Comparison of ENCODE assay signal across 26 mouse cellular contexts in genomic region chr2:48705805-48706150, GRCm38 (mm10).
A peak's percentile ranks its signal among the peaks of the same experiment; 100 is the strongest.
DNase-seq lines count a peak whose midpoint lies in the region; ATAC-seq and TF ChIP-seq lines count a peak whose summit lies in the region.
"Had no signal": no experiment of that assay in that cellular context is flagged by ENCODE, and none has a peak within 500 bp of the region (broad histone marks: within the 10 kb centered on the region; RNA-seq: fewer than 3 reads in every experiment).

No protein-coding gene starts in this region.

- 25% methylated on average over 3 of the region's 3 CpGs for WGBS in kidney, embryonic 15.5 days
- 54% methylated on average over 3 of the region's 3 CpGs for WGBS in midbrain, embryonic 10.5 days
- 30% methylated on average over 3 of the region's 3 CpGs for WGBS in midbrain, embryonic 14.5 days
- WGBS in stomach, embryonic 14.5 days, result 38% methylated on average over 3 of the region's 3 CpGs
- WGBS in stomach, postnatal 0 days, result 57% methylated on average over 3 of the region's 3 CpGs
- whole genome bisulfite sequencing in hindbrain, embryonic 13.5 days, result 59% methylated on average over 3 of the region's 3 CpGs

- no peak for TF ChIP-seq CTCF in stomach, postnatal 0 days (IDR thresholded peaks at IDR 0.05; ENCODE audit: low read depth)

- H3K4me2 ChIP-seq in kidney, embryonic 15.5 days, result 0 out of 2 replicates have a peak overlapping the region, but pooled peaks have one; percentile 19
- no peak overlapping the region for H3K4me2 ChIP-seq in midbrain, embryonic 14.5 days (ENCODE audit: low read length)
- no peak overlapping the region for H3K4me2 ChIP-seq in stomach, embryonic 14.5 days (replicated peaks; ENCODE audit: low read depth, low read length)
- H3K4me2 ChIP-seq in stomach, postnatal 0 days (replicated peaks; ENCODE audit: low read depth), result no peak overlapping the region
- H3K4me2 ChIP-seq in hindbrain, embryonic 13.5 days, result no peak overlapping the region
- H3K4me2 ChIP-seq: intestine, embryonic 15.5 days; limb, embryonic 15.5 days; liver, embryonic 13.5 days had no signal

- H3K9ac ChIP-seq in kidney, embryonic 15.5 days, result no peak overlapping the region
- H3K9ac ChIP-seq in midbrain, embryonic 14.5 days (replicated peaks; ENCODE audit: low read length), result no peak overlapping the region
- H3K9ac ChIP-seq in stomach, embryonic 14.5 days (replicated peaks; ENCODE audit: low read depth, low read length), result no peak overlapping the region
- no peak overlapping the region for H3K9ac ChIP-seq in stomach, postnatal 0 days (ENCODE audit: low read length)
- H3K9ac ChIP-seq in hindbrain, embryonic 13.5 days, result no peak overlapping the region
- H3K9ac ChIP-seq: intestine, embryonic 15.5 days; limb, embryonic 15.5 days; liver, embryonic 13.5 days had no signal

- TF ChIP-seq EP300 in stomach, postnatal 0 days (optimal IDR thresholded peaks at IDR 0.05), result no peak

- H3K4me3 ChIP-seq in kidney, embryonic 15.5 days (replicated peaks), result no peak overlapping the region
- H3K4me3 ChIP-seq in midbrain, embryonic 10.5 days, result no peak overlapping the region
- no peak overlapping the region for H3K4me3 ChIP-seq in midbrain, embryonic 14.5 days (replicated peaks; ENCODE audit: low read depth, low read length)
- H3K4me3 ChIP-seq in stomach, embryonic 14.5 days (ENCODE audit: low read depth, low read length), result no peak overlapping the region
- H3K4me3 ChIP-seq in stomach, postnatal 0 days (ENCODE audit: low read depth, low read length), result no peak overlapping the region
- H3K4me3 ChIP-seq in hindbrain, embryonic 13.5 days, result no peak overlapping the region
- H3K4me3 ChIP-seq: hindbrain, embryonic 10.5 days; intestine, embryonic 15.5 days; limb, embryonic 15.5 days; liver, embryonic 13.5 days had no signal

- H3K27me3 ChIP-seq in kidney, embryonic 15.5 days, result no peaks in the 10 kb centered on the region
- H3K27me3 ChIP-seq in midbrain, embryonic 10.5 days (ENCODE audit: low read depth, poor library complexity, severe bottlenecking), result no peaks in the 10 kb centered on the region
- H3K27me3 ChIP-seq in midbrain, embryonic 14.5 days (ENCODE audit: control insufficient read depth, insufficient read depth, low read length), result no peaks in the 10 kb centered on the region
- no peaks in the 10 kb centered on the region for H3K27me3 ChIP-seq in stomach, embryonic 14.5 days (ENCODE audit: control insufficient read depth, insufficient read depth, low read length)
- H3K27me3 ChIP-seq in stomach, postnatal 0 days (ENCODE audit: control insufficient read depth, insufficient read depth, low read length), result no peaks in the 10 kb centered on the region
- no peaks in the 10 kb centered on the region for H3K27me3 ChIP-seq in hindbrain, embryonic 13.5 days
- H3K27me3 ChIP-seq: intestine, embryonic 15.5 days; limb, embryonic 15.5 days; liver, embryonic 13.5 days had no signal

- H3K4me1 ChIP-seq in kidney, embryonic 15.5 days, result peaks cover 19% of the 10 kb centered on the region
- H3K4me1 ChIP-seq in midbrain, embryonic 10.5 days, result peaks cover 21% of the 10 kb centered on the region
- H3K4me1 ChIP-seq in midbrain, embryonic 14.5 days (ENCODE audit: control insufficient read depth, insufficient read depth, low read length), result no peaks in the 10 kb centered on the region; the same call in 1 of the 2 replicates
- 0 out of 2 replicates have a peak, but pooled peaks cover 9% of the 10 kb centered on the region for H3K4me1 ChIP-seq in stomach, embryonic 14.5 days (ENCODE audit: control insufficient read depth, insufficient read depth, low read length)
- H3K4me1 ChIP-seq in stomach, postnatal 0 days (replicated peaks; ENCODE audit: control insufficient read depth, insufficient read depth), result no peaks in the 10 kb centered on the region
- H3K4me1 ChIP-seq in hindbrain, embryonic 13.5 days (replicated peaks), result no peaks in the 10 kb centered on the region; the same call in none of the 2 replicates
- H3K4me1 ChIP-seq: intestine, embryonic 15.5 days; limb, embryonic 15.5 days; liver, embryonic 13.5 days had no signal

- no peaks in the 10 kb centered on the region for H3K36me3 ChIP-seq in kidney, embryonic 15.5 days
- H3K36me3 ChIP-seq in midbrain, embryonic 10.5 days, result no peaks in the 10 kb centered on the region
- H3K36me3 ChIP-seq in midbrain, embryonic 14.5 days (ENCODE audit: control insufficient read depth, insufficient read depth, low read length), result no peaks in the 10 kb centered on the region
- H3K36me3 ChIP-seq in stomach, embryonic 14.5 days (ENCODE audit: control insufficient read depth, insufficient read depth, low read length), result no peaks in the 10 kb centered on the region
- H3K36me3 ChIP-seq in stomach, postnatal 0 days (ENCODE audit: control insufficient read depth, insufficient read depth, low read length), result no peaks in the 10 kb centered on the region
- no peaks in the 10 kb centered on the region for H3K36me3 ChIP-seq in hindbrain, embryonic 13.5 days
- H3K36me3 ChIP-seq: hindbrain, embryonic 10.5 days; intestine, embryonic 15.5 days; limb, embryonic 15.5 days; liver, embryonic 13.5 days had no signal

- H3K27ac ChIP-seq in kidney, embryonic 15.5 days, result 0 out of 2 replicates have a peak overlapping the region, but pooled peaks have one; percentile 23
- H3K27ac ChIP-seq in midbrain, embryonic 10.5 days (replicated peaks), result peak overlapping the region; percentile 23; the same call in 1 of the 2 replicates
- no peak overlapping the region for H3K27ac ChIP-seq in midbrain, embryonic 14.5 days (replicated peaks; ENCODE audit: low read depth, low read length)
- peak overlapping the region; percentile 35; the same call in 1 of the 2 replicates for H3K27ac ChIP-seq in stomach, embryonic 14.5 days (ENCODE audit: low read length)
- no peak overlapping the region for H3K27ac ChIP-seq in stomach, postnatal 0 days (replicated peaks)
- H3K27ac ChIP-seq in hindbrain, embryonic 13.5 days, result no peak overlapping the region
- H3K27ac ChIP-seq: hindbrain, embryonic 10.5 days; intestine, embryonic 15.5 days; limb, embryonic 15.5 days; liver, embryonic 13.5 days had no signal

- ATAC-seq in kidney, embryonic 15.5 days (replicated peaks; ENCODE audit: low FRiP score), result 0 out of 2 replicates have a peak, but pooled peaks have one; percentile 18
- no peak for ATAC-seq in midbrain, embryonic 14.5 days (ENCODE audit: low FRiP score, low TSS enrichment)
- no peak for ATAC-seq in stomach, embryonic 14.5 days (ENCODE audit: insufficient number of reproducible peaks, insufficient read depth, low FRiP score, low read depth)
- no peak for ATAC-seq in stomach, postnatal 0 days (ENCODE audit: low FRiP score, low TSS enrichment)
- no peak for ATAC-seq in hindbrain, embryonic 13.5 days (ENCODE audit: low FRiP score)
- ATAC-seq: activated CD4-positive, CD25-positive, alpha-beta regulatory T cell, adult 4 months; forebrain, embryonic 14.5 days; hindbrain, embryonic 16.5 days; intestine, embryonic 15.5 days had no signal

- no peak for DNase-seq in kidney, postnatal 36 days
- DNase-seq in midbrain, embryonic 10.5 days (ENCODE audit: low spot score), result no peak
- DNase-seq in midbrain, embryonic 14.5 days, result no peak
- DNase-seq in stomach, postnatal 0 days (ENCODE audit: low spot score), result no peak
- DNase-seq: adrenal gland, adult 2 months; adrenal gland, postnatal 36 days; B cell, adult 2 months; cerebellum, adult 18-20 months; cerebellum, postnatal 10 days; gastrocnemius, postnatal 14 days; heart, postnatal 14 days; kidney, adult 9 months; liver, embryonic 13.5 days; lung, adult 18-20 months; right cerebral cortex, postnatal 25 days; thymus, adult 18-20 months; thymus, postnatal 25 days had no signal

- no peaks in the 10 kb centered on the region for H3K9me3 ChIP-seq in kidney, embryonic 15.5 days (replicated peaks)
- H3K9me3 ChIP-seq in midbrain, embryonic 10.5 days (replicated peaks), result no peaks in the 10 kb centered on the region
- no peaks in the 10 kb centered on the region for H3K9me3 ChIP-seq in midbrain, embryonic 14.5 days (ENCODE audit: control insufficient read depth, low read length)
- H3K9me3 ChIP-seq in stomach, embryonic 14.5 days (ENCODE audit: control insufficient read depth, low read depth, low read length), result no peaks in the 10 kb centered on the region
- no peaks in the 10 kb centered on the region for H3K9me3 ChIP-seq in stomach, postnatal 0 days (ENCODE audit: control insufficient read depth, low read length)
- H3K9me3 ChIP-seq in hindbrain, embryonic 13.5 days, result no peaks in the 10 kb centered on the region
- H3K9me3 ChIP-seq: hindbrain, embryonic 10.5 days; intestine, embryonic 15.5 days; limb, embryonic 15.5 days; liver, embryonic 13.5 days had no signal

Comparison
In these comparisons a context has a peak if more than half of its experiments do, and no peak if none do; other contexts are left out.
1. H3K27ac ChIP-seq: peak in kidney, embryonic 15.5 days (single experiment), midbrain, embryonic 10.5 days (single experiment) and stomach, embryonic 14.5 days (single experiment); none in midbrain, embryonic 14.5 days (single experiment), stomach, postnatal 0 days (single experiment) and hindbrain, embryonic 13.5 days (single experiment).